Mouse (Mus musculus) neural tube, embryonic 12.5 days (tissue): ENCODE data around the gene Rgs16. TPM values are rescaled to one million over a fixed set of nuclear protein-coding genes. Genes with fewer than 3 reads are reported as not detected.

ENCODE experiments used
- ATAC-seq: fragments of 200-750 bp; cut with Nextera tagmentation; 2 replicates; pipeline ENCODE4 v1.8.0; 2017; ENCODE audit warnings: low read depth, mild to moderate bottlenecking, moderate TSS enrichment, moderate library complexity; ENCODE audit not compliant: low FRiP score
- H3K27ac ChIP-seq: fragments of 300-500 bp; sonication (generic); 2 replicates; pipeline ENCODE4 v1.5.1; 2016
- H3K27me3 ChIP-seq: fragments of 300-500 bp; sonication (generic); replicated peaks from 2 replicates; pipeline ENCODE4 v1.6.1; 2016; ENCODE audit warnings: mild to moderate bottlenecking
- H3K36me3 ChIP-seq: fragments of 300-500 bp; sonication (generic); 2 replicates; pipeline ENCODE4 v1.6.1; 2016; ENCODE audit warnings: mild to moderate bottlenecking
- H3K4me1 ChIP-seq: fragments of 300-500 bp; sonication (generic); 2 replicates; pipeline ENCODE4 v1.6.1; 2016
- H3K4me2 ChIP-seq: fragments of 300-500 bp; sonication (generic); replicated peaks from 2 replicates; pipeline ENCODE4 v1.6.1; 2016; ENCODE audit warnings: mild to moderate bottlenecking
- H3K4me3 ChIP-seq: fragments of 300-500 bp; sonication (generic); 2 replicates; pipeline ENCODE4 v1.5.1; 2016
- H3K9ac ChIP-seq: fragments of 300-500 bp; sonication (generic); 2 replicates; pipeline ENCODE4 v1.6.1; 2016; ENCODE audit warnings: mild to moderate bottlenecking
- H3K9me3 ChIP-seq: fragments of 300-500 bp; sonication (generic); 2 replicates; pipeline ENCODE4 v1.6.1; 2016; ENCODE audit warnings: mild to moderate bottlenecking
- WGBS: fragments of 180-500 bp; shearing (Covaris S2); methylation state at CpG from one replicate; pipeline ENCODE4 v1.1.7; 2016; 5-methylcytosine and 5-hydroxymethylcytosine counted together
- polyA plus RNA-seq: library from polyadenylated mRNA; unstranded; fragments of >200 nt; fragmentation: Nextera tagmentation; extraction: Ambion mirVana; gene quantifications from 2 replicates; pipeline ENCODE4 v1.2.1, GENCODE M21; 2016

Gene Rgs16
- polyA plus RNA-seq, 1 experiment from 2014 or later, result 42.6 TPM

DNA sequence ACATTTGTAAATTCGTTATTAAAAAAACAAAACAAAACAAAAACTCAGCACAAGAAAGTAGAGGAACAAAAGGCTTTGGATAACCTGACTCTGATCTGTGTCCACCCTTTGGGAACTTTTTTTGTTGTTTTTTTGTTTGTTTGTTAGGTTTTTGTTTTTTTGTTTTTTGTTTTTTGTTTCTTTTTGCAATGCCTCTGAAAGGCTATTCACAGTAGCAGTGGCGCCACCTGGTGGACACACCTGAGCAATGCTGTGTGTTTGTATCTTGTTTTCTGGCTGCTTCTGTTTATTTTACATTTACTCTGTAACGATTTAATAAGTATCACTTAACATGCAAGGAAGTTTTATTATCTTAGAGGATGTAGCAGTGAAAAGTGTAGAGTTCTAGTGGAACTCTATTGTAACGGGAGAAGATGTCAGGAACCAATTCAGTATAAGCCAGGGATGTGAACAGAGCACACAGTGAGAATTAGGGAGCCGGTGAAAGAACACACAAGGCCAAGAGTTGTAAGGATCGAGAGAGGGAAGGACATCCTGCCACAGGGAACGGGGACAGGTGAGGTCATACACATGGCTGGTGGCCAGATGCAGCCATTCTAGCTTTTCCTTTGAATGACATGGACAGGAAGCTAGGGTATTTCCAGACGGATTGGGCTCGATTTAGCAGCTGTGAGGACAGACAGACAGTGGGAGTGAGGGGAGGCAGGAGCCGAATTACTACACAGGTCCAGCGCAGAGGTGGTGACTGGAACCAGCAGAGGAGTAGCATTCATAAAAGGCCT lies 2.4 kb downstream of the Rgs16 start:
- H3K9me3 ChIP-seq, result no peaks in the 10 kb centered on the region
- H3K4me1 ChIP-seq, result peaks cover 44% of the 10 kb centered on the region
- no peak overlapping the region for H3K27ac ChIP-seq
- no peak for ATAC-seq
- 0 out of 2 replicates have a peak, but pooled peaks cover 3% of the 10 kb centered on the region for H3K27me3 ChIP-seq
- 58% methylated on average over 11 of the region's 11 CpGs for WGBS
- peak overlapping the region; percentile 71 for H3K4me2 ChIP-seq
- peak overlapping the region; percentile 44 for H3K4me3 ChIP-seq
- no peak overlapping the region; the same call in 1 of the 2 replicates for H3K9ac ChIP-seq
- H3K36me3 ChIP-seq, result peaks cover 13% of the 10 kb centered on the region; the same call in 1 of the 2 replicates

DNA sequence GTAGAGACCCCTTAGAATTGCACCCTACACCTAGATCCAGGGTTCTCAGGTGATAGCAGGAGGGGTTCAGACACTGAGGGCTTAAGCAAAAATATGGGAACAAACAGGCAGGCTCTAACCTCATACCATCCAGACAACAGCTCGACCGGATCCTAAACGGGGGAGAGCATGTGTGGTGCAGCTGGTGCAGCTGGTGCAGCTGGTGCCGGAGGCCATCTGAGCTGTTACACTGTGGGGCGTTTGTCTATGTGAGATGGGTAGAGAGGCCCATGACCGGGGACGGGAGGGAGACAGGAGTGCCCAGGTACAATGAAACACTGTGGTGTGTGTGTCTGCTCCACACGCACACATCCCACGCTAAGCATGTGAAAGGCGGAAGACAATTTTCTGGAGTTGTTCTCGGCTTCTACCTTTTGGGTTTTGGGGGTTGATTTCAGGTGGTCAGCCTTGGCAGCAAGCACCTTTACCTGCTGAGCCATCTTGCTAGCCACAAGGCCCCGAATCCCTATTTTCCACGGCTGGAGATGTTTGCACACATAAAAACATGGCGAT lies 6.0 kb downstream of the Rgs16 start:
- peaks cover 52% of the 10 kb centered on the region for H3K4me1 ChIP-seq
- H3K9ac ChIP-seq, result no peak overlapping the region
- no peak overlapping the region for H3K4me3 ChIP-seq
- H3K27ac ChIP-seq, result no peak overlapping the region
- WGBS, result 64% methylated on average over 14 of the region's 14 CpGs
- H3K4me2 ChIP-seq, result no peak overlapping the region
- peak; percentile 39 for ATAC-seq
- peaks cover 13% of the 10 kb centered on the region; the same call in 1 of the 2 replicates for H3K36me3 ChIP-seq
- no peaks in the 10 kb centered on the region for H3K9me3 ChIP-seq
- no peaks in the 10 kb centered on the region for H3K27me3 ChIP-seq

DNA sequence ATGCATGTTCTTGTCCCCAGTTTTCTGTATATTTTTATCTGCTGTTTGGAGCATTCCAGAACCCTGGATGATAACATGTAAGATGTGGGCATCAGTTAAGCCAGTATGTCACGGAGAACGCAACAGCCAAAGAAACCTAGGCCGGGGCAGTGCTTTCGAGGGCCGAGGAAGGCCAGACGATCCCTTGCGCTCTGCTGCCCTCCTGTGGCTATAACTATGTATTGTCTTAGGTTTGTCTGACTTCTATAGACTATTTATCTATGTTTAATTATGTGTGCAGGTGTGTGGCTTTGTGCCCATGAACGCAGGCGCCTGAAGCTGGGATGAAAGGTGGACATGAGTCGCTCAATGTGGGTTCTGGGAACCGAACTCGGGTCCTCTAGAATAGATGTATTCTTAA lies 6.6 kb downstream of the Rgs16 start:
- H3K36me3 ChIP-seq, result peaks cover 13% of the 10 kb centered on the region; the same call in 1 of the 2 replicates
- H3K4me1 ChIP-seq, result peaks cover 53% of the 10 kb centered on the region
- H3K4me2 ChIP-seq, result no peak overlapping the region
- ATAC-seq, result 0 out of 2 replicates have a peak, but pooled peaks have one; percentile 15
- no peak overlapping the region for H3K4me3 ChIP-seq
- H3K9me3 ChIP-seq, result no peaks in the 10 kb centered on the region
- no peak overlapping the region for H3K27ac ChIP-seq
- H3K27me3 ChIP-seq, result no peaks in the 10 kb centered on the region
- 3% methylated on average over 12 of the region's 12 CpGs for WGBS
- H3K9ac ChIP-seq, result no peak overlapping the region

DNA sequence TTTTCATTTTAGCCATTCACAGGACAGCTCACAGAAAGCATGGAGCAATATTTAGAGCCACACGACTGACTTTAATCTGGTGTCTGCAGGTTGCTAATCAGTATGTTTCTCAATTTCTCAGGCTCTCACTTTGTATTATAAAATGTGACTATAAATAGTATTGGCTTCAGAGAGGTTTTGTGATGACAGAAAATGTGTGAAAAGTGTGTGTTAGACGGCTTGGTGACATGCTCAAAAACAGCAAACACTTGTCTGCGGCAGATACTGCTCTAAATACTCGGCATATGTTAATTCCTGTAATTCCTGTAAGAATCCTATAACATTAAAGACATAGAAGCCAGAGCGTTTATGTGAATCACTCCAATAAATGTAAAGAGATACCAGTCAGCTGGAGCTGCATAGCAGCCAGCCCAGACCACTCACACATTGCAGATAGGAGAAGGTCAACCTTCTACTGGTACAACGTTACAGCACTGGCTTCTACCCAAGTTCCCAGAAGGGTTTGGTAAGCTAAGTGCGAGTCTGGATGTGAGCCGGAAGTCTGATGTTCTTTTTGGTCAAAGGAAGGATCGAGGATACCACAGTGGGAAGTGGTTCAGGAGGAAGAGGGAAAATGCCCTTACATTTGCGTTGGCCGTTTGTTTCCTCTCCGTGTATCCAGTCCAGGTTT lies 7.8 kb downstream of the Rgs16 start:
- H3K27ac ChIP-seq, result no peak overlapping the region
- H3K4me3 ChIP-seq, result no peak overlapping the region
- H3K4me2 ChIP-seq, result peak overlapping the region; percentile 62; the same call in 1 of the 2 replicates
- no peaks in the 10 kb centered on the region for H3K27me3 ChIP-seq
- ATAC-seq, result no peak
- no peak overlapping the region for H3K9ac ChIP-seq
- WGBS, result 78% methylated on average over 12 of the region's 12 CpGs
- H3K9me3 ChIP-seq, result no peaks in the 10 kb centered on the region
- H3K4me1 ChIP-seq, result peaks cover 53% of the 10 kb centered on the region
- H3K36me3 ChIP-seq, result peaks cover 13% of the 10 kb centered on the region; the same call in 1 of the 2 replicates

DNA sequence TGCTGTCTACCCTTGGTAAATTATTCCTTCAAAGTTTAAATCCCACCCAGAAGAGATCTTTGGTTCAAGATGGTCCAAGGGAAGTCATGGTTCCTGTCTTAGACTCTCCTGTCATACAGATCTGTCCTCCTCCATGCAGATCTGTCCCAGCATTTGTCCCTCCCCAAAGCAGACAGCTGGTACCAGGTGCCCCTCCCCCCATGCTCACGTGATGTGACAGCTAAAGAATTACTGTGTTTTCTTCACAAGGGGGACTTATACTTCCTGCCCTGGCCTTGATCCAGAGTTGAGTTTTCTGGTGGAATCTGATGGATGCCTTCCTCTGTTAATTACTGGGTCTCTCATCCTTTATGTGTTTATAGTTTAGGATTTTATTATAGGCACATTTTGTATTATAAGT lies 8.4 kb downstream of the Rgs16 start:
- H3K36me3 ChIP-seq, result peaks cover 10% of the 10 kb centered on the region; the same call in 1 of the 2 replicates
- WGBS, result 0% methylated on average over 1 of the region's 1 CpGs
- H3K27ac ChIP-seq, result no peak overlapping the region
- H3K4me3 ChIP-seq, result no peak overlapping the region
- H3K27me3 ChIP-seq, result no peaks in the 10 kb centered on the region
- no peaks in the 10 kb centered on the region for H3K9me3 ChIP-seq
- H3K4me2 ChIP-seq, result peak overlapping the region; percentile 62; the same call in 1 of the 2 replicates
- H3K4me1 ChIP-seq, result peaks cover 51% of the 10 kb centered on the region
- H3K9ac ChIP-seq, result no peak overlapping the region
- ATAC-seq, result peak; percentile 51

DNA sequence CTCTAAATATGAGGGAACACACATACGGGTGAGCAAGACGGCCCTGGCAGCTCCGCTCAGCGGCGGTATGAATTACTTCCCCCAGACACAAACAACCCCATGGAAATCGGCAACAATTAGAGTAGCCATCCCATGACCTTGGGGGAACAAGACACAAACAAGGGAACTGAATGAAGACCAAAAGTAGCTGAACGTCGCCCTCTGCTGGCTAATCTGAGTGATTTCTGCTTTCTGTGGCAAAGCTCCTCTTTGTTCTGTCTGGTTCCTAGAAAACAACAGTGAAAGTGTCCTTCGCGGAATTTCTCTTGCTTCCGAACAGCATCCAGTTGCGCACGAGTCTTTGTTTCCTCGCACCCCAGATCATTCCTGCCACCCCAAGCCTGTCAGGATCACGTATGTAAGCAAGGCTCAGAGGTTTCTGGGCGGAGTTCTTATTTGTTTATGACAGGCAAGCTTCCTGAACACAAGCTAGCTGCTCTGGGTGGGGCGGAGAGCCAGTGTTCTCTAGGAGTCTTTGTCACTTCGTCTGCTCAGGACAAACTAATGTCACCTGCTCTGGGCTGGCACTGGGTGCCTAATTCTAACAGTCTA lies 9.2 kb downstream of the Rgs16 start, which contains the start of gene Rnasel:
Gene Rnasel, plus strand, starts transcription at position 216 of the 591 bp plus-strand sequence.
- peak within 1 kb of the TSS; percentile 66 for H3K9ac ChIP-seq
- 4% methylated on average over 18 of the region's 18 CpGs for WGBS
- peak within 1 kb of the TSS; percentile 33 for H3K4me3 ChIP-seq
- H3K27me3 ChIP-seq, result no peaks in the 10 kb centered on the region
- peak within 1 kb of the TSS; percentile 62 for H3K4me2 ChIP-seq
- H3K27ac ChIP-seq, result peak within 1 kb of the TSS; percentile 42; the same call in 1 of the 2 replicates
- no peaks in the 10 kb centered on the region for H3K9me3 ChIP-seq
- peaks cover 8% of the 10 kb centered on the region for H3K36me3 ChIP-seq
- H3K4me1 ChIP-seq, result peaks cover 43% of the 10 kb centered on the region
- ATAC-seq, result peak; percentile 59

DNA sequence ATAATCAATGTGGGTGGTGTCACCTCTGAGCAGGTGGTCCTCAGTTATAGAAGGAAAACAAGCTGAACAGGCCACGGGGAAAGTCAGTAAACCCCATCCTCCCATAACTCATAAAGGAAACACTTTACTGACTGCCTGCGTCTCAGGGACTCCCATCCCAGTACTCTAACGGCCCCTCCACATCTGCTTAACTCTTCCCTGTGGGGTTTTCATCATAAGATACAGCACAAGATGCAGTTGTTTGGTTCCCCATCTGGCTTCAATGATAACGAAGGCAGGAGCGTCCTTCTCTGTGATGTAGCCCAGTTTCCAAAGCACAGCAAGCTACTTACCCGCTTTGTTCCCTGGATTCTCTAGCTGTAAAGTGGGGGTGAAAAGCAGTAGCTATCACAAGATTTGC lies 9.9 kb downstream of the Rgs16 start:
- Histone ChIP-seq H3K27ac (no peak overlapping the region), H3K4me1 (peaks cover 37% of the 10 kb centered on the region), H3K9ac (peak overlapping the region; percentile 66), H3K27me3 (no peaks in the 10 kb centered on the region), H3K4me3 (peak overlapping the region; percentile 33), H3K4me2 (peak overlapping the region; percentile 62), H3K9me3 (no peaks in the 10 kb centered on the region), H3K36me3 (peaks cover 13% of the 10 kb centered on the region)
- no peak for ATAC-seq
- WGBS, result 42% methylated on average over 6 of the region's 6 CpGs

DNA sequence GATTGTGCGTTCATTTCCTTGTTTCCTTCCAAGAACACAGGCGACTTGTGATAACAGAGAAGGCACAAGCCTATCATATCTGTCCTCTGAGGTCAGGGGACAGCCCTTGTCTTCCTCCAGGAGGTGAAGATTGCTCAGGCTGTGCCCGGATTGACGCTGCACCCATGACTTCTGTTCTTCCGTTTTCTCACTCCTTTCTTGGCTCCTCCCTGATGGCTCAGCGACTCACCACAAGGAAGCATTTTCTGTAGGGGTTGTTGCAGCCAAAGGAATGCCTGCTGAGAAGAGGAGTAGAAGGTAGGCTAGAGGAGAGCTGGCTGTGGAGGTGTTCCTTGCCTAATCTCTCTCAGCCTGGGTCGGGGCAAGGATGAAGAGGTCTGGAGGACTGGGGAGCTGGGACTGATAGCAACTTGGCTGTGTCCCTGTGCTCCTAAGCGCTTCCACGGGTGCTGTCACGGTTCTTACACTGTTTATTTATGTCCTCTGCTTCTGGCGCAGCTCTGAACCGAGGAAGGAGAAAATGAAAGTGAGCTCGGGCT lies 11.7 kb downstream of the Rgs16 start:
- 48% methylated on average over 13 of the region's 13 CpGs for WGBS
- Histone ChIP-seq H3K4me1 (peaks cover 33% of the 10 kb centered on the region), H3K36me3 (peaks cover 17% of the 10 kb centered on the region), H3K27me3 (no peaks in the 10 kb centered on the region), H3K4me3 (peak overlapping the region; percentile 9; the same call in 1 of the 2 replicates), H3K27ac (no peak overlapping the region), H3K9ac (peak overlapping the region; percentile 26; the same call in 1 of the 2 replicates), H3K4me2 (peak overlapping the region; percentile 46), H3K9me3 (no peaks in the 10 kb centered on the region)
- no peak for ATAC-seq

DNA sequence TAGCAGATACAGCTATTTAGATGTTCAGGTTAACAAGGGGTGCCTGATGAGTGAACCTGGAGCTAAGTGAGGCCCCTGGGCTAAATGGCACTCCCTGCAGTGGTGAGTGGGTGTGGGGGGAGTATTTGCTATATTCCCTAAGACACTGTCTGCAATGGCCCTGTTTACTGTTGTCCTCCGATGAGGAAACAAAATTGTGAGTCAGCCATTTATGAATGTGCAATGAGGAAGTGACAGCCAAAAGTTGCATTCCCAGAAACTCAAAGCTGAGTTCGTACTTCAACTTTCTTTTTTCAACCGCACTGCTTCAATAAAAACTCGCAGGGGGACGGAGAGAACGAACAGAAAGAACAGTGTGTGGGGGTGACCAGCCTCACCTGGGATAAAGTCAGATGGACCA lies 12.4 kb downstream of the Rgs16 start:
- Histone ChIP-seq H3K9me3 (no peaks in the 10 kb centered on the region), H3K9ac (0 out of 2 replicates have a peak overlapping the region, but pooled peaks have one; percentile 26), H3K4me3 (no peak overlapping the region), H3K27me3 (no peaks in the 10 kb centered on the region), H3K27ac (no peak overlapping the region), H3K4me2 (peak overlapping the region; percentile 46), H3K36me3 (peaks cover 17% of the 10 kb centered on the region), H3K4me1 (peaks cover 33% of the 10 kb centered on the region)
- WGBS, result 92% methylated on average over 6 of the region's 6 CpGs
- ATAC-seq, result no peak

DNA sequence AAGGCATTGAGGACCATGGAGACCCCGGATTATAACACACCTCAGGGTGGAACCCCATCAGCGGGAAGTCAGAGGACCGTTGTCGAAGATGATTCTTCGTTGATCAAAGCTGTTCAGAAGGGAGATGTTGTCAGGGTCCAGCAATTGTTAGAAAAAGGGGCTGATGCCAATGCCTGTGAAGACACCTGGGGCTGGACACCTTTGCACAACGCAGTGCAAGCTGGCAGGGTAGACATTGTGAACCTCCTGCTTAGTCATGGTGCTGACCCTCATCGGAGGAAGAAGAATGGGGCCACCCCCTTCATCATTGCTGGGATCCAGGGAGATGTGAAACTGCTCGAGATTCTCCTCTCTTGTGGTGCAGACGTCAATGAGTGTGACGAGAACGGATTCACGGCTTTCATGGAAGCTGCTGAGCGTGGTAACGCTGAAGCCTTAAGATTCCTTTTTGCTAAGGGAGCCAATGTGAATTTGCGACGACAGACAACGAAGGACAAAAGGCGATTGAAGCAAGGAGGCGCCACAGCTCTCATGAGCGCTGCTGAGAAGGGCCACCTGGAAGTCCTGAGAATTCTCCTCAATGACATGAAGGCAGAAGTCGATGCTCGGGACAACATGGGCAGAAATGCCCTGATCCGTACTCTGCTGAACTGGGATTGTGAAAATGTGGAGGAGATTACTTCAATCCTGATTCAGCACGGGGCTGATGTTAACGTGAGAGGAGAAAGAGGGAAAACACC lies 13.7 kb downstream of the Rgs16 start:
- H3K4me3 ChIP-seq, result no peak overlapping the region
- H3K36me3 ChIP-seq, result peaks cover 26% of the 10 kb centered on the region
- no peaks in the 10 kb centered on the region for H3K27me3 ChIP-seq
- ATAC-seq, result no peak
- H3K4me2 ChIP-seq, result no peak overlapping the region
- H3K9ac ChIP-seq, result no peak overlapping the region
- H3K4me1 ChIP-seq, result peaks cover 28% of the 10 kb centered on the region
- H3K9me3 ChIP-seq, result no peaks in the 10 kb centered on the region
- H3K27ac ChIP-seq, result no peak overlapping the region
- 74% methylated on average over 25 of the region's 25 CpGs for WGBS

DNA sequence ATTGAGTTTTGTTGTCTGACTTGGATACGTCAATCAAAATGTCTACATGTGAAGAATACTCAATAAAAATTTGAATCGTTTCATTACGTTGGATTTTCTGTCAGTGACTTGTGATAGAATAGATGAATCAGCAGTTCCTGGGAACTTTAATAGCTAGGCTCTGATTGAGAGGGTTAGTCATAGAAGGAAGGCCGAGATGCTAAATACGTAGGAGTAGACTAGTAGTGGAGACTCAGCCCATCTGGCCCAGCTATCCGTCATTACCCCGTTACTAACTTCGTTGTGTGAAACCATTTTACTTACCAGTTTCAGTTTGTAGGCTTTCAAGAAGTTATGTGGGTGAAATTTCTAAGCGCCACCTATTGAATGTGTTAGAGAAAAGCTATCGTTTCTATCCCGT lies 24.0 kb downstream of the Rgs16 start:
- H3K27ac ChIP-seq, result no peak overlapping the region
- no peak overlapping the region for H3K9ac ChIP-seq
- WGBS, result 92% methylated on average over 11 of the region's 11 CpGs
- no peaks in the 10 kb centered on the region for H3K4me1 ChIP-seq
- ATAC-seq, result no peak
- no peak overlapping the region for H3K4me2 ChIP-seq
- H3K9me3 ChIP-seq, result no peaks in the 10 kb centered on the region
- H3K27me3 ChIP-seq, result no peaks in the 10 kb centered on the region
- no peak overlapping the region for H3K4me3 ChIP-seq
- H3K36me3 ChIP-seq, result peaks cover 25% of the 10 kb centered on the region
